Mouse (Mus musculus) c-Kit-negative CD71-positive TER-119-positive erythroid progenitor cells, embryonic 14.5 days (primary cell): ENCODE data around the gene Mcm2.

Experiments
- DNase-seq: peaks from one replicate; pipeline ENCODE4 v3.0.0-alpha.2; 2013; ENCODE audit warnings: low read depth, low spot score

The Mcm2 gene

GRCm38 (mm10) chr6:88849270-88849669 is 49.3 kb downstream of the Mcm2 start:
- no peak for DNase-seq

DNA sequence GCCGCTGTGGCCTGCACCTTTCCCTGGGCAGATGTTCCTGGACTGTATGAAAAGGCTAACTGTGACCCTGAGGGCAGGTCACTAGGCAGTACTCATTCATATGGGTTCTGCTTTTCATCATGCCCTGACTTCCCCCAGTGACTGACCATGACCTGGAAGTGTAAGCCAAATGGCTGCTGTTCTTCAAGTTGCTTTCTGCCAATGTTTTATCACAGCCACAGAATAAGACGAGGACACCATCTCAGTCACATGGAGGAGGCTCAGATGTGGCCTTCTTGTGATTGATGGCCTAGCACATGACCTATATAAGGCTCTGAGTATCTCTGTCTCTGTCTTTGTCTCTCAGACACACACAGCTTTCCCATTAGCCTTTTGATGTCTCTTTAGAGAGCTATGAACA is 51.0 kb downstream of the Mcm2 start:
- no peak for DNase-seq

DNA sequence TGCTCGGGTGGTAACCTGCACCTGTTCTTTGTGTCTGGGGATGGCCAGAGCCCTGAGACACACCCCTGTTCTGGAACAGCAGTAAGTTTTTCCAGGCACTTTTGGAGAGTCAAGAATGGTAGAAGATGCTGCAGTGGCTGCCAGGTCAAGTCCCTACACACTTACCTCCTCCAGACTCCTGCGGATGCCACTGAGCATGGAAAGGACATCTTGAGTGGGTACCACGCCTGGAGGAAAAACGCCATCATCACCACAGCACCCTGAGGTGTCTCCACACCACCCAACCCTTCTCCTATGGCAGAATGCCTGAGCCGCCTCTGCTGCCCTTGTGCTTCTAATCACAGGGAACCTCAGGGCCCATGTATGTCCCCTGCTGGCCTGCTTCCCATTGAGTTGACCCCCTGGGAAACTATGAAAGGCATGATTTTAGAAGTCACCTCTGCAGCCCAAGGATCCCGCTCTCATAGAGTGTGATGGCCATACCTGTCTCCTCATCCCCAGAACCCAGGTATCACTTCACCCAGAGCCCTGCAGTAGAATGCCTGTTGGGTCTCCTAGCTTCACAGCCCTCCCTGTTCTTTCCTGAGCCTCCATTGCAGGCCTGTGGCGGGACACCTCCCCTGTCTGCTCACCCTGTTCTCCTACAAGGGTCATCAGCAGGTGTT is 53.5 kb downstream of the Mcm2 start:
- no peak for DNase-seq

DNA sequence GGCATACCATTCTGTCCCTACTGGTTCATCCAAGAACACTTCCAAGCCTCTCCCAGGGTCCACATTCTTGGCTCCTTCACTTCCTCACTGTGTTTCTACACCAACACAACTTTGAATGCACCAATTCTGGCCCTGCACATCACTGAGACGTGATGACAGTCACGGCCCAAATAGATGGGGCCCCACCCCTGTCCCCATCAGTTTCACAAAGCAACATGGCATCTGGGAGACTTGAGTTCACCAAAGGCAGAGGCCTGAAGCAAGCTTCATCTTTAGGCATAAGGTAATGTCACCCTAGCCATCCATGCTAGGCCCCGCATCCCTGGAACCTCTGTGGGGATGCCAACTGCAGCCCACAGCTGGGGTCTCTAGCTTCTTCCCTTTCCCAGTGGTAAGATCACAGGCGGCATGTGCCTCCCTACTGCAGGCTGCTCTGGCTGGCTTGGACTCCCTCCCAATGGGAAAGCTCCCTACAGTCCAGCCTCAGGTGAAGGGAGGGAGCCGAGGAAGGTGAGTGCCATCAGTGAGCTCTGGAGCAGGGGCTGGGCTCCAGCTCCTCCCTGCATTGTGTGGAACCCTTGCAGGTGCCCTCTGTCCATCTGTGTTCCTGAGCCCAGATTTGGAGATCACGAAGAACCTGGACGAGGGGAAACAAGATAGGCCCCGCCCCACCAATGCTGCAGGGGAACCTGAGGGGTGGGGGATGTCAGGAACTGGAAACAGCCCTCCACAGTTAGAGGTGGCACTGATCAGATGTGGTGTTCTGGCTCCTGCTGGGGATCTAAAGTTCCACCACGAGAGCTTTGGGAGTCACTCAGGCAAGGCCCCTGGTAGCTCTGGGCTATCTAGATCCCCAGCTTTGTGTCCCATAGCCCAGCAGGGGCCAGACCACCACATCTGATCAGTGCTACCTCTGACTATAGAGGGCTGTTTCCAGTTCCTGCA is 54.5 kb downstream of the Mcm2 start:
- DNase-seq: no peak

DNA sequence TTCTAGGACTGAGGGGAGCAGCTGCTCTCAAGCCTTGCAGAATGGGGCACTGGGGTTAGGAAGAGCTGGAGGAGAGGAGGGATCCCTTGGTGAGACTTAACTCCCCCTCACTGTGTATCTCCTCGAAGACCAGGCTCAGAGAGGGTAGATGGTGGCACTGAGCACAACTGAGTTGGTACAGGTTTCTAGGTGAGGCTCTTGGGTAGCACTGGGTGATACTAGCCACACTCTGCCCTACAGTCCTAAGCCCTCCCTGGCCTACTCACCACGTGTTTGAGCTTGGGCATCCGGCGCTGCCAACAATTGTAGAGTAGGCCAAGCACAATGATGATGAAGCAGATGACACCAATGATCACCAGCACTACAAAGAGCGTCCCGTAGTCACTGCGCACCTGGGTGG is 55.3 kb downstream of the Mcm2 start:
- no peak for DNase-seq

GRCm38 (mm10) chr6:88842731-88843151 is 55.8 kb downstream of the Mcm2 start:
- no peak for DNase-seq

DNA sequence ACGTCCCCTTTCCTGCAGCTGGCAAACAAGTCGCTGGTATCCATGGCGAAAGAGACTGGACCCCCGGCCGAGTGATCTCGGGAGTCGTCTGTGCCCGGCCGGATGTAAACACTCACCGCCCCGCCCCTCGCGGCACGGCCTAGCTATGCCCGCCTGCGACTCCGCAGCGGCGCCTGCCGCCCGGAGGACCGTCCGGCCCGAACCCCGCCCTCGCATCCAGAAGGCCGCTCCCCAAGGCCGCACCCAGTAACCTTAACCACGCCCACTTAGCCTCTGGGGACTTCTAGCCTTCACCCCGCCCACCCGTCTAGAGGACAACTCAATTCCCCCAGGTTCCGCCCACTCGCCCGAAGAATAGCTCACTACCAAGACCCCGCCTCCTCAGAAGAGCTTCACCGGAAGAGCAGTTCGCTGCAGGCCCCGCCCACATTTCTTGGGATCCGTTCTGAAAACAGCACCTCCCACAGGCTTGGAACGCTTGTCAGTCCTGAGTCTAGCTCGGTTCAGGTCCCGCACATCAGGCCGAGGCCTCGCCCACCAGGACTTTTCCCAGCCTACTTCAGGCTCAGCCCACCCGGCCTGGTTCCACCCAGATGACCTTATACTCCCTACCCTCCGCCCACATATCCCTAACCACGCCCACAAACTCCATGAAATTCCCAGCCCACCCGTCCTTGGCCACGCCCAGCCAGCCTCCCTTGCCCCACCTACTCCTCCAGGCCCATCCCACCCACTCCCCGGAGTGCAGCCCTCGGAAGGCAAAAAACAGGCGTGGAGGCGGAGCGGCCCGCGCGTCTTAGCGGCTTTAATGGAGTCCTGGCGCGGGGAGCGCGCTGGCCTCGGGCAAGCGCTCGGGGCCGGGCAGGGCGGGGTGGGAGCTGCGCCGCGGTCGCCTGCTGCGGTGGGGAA is 56.5 kb downstream of the Mcm2 start, which contains the start of gene Abtb1:
TSS of gene Abtb1 (minus strand) at position 204 of the 909 bp plus-strand sequence.
- peak; percentile 100 for DNase-seq

DNA sequence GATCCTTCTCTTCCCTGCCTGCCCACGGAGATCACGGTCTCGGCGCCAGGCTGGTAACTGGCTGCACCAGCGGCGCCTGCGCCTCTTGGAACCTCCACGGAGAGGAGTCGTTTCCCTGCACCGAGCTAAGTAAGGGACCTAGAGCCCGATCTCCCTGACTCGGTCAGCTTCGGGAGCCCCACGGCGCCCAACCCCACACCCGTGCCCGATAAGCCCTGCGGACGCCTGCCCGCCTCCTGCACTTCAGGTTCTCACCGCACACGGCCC is 57.1 kb downstream of the Mcm2 start:
- no peak for DNase-seq

GRCm38 (mm10) chr6:88840791-88841513 is 57.6 kb downstream of the Mcm2 start:
- no peak for DNase-seq

GRCm38 (mm10) chr6:88840211-88840610 is 58.4 kb downstream of the Mcm2 start:
- DNase-seq: no peak

DNA sequence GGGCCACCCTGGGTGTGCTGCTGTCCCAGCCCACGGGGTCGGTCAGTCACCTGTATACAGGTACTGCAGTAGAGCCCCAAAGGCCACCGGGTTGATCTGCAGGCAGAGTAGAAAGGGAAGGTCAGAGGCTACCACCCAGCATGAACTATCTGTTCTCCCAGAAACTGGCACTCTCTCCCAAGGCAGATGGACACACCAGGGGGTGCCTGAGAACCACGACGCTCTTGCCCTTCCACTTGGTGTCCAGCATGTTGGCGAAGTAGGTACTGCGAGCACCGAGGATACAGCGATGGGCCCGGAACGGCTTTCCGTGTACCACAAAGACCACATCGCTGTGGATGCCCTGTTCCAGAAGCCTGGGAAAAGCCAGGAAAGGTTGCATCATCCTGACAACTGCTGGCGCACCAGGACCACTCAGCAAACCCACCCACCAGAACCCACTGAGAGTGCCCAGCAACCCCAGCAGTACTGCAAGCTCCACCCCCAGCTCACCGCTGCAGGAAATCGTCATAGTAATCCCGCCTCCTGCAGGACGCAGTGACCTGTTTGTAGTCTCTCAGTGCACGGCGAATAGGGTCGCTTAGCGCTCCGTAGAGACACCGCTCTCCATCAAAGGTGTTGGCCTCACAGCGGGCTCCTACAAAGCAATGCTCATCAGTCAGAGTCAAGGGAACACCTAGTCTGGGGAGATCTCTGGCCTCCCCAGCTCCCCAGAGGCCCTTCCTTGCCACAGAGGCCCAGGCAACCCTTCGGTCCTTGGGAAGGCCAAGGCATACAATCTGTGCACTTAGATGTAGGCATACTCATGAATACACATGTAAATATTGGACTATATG is 59.2 kb downstream of the Mcm2 start:
- DNase-seq: no peak

DNA sequence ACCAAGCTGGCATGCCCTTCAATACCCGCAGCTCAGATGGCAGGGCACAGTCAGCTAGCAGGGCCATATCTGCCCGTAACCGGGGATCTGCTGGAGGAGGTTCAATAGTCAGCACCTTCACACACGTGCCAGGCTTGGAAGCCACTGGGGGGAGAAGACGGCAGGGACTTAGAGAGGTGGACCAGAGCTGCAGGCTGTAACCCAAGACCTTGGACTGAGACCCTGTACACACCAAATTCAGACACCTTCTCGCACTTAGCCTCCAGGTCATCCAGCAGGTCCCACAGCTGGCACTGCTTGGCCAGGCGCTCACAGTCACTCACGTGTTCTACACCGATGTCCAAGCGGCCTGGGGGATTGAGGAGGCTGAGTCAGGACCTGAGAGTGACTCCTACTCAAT is 60.0 kb downstream of the Mcm2 start:
- no peak for DNase-seq

DNA sequence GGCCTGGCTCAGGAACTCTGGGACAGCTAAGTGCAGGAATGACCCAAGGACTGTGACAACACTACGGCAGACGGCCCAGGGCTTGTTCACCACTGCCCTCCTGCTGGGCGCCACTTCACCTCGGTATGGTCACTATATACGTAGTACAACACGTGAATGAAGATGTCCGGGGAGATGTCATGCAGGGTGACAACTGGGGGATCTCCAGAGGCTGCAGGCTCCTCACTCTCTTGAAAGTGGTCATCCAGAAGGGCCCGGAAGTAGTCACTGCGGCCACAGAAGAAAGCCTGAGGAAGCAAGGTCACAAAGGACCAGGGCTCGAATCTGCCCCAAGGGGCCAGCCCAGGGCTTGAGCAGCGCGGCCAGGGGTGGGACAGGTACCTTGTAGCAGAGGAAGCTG is 60.6 kb downstream of the Mcm2 start:
- DNase-seq: no peak

DNA sequence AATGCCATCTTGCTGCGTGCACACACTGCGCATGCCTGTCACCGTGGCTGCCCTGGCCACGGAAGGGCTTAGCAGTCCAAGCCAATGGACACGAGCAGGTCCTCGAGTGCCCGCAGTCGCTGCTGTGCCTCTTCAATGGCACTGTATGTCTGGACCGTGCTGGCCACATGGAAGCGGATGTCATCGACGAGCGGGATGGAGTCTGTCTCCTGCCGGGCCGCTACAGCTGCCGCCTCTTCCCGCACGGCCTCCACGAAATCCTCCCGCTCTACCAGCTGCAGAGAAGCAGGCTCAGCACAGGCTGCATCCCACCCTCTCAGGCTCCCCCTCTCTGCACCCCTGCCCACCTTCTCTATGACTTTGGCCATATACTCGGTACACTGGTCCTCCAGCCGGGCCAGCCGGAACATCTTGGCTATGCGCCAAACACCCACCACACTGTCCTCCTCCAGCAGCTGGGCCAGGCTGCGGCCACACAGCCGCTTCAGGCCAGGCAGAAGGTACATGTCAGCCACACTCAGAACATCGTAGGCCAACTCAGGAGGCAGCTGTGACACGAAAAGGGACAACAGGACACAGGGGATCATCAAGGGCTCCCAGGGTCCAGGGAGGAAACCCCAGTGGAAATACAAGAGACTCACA is 62.3 kb downstream of the Mcm2 start:
- no peak for DNase-seq

- DNase-seq: peak; percentile 71
Measured at GRCm38 (mm10) chr6:88835047-88835446, 63.5 kb downstream of the Mcm2 start.
